Mouse (Mus musculus): Measurements from ENCODE around the gene Slc43a3. TPM values are rescaled to one million over a fixed set of nuclear protein-coding genes. Genes with fewer than 3 reads are reported as not detected.

The Slc43a3 gene
- polyA plus RNA-seq, 1 experiment: 45.3 TPM

- no peak within 1 kb of the TSS for H3K4me3 ChIP-seq (ENCODE audit: extremely low read depth, insufficient read depth, insufficient read length)
- H3K4me1 ChIP-seq (ENCODE audit: control insufficient read depth, insufficient read depth, insufficient read length): peaks cover 3% of the 10 kb centered on the region; the same call in 1 of the 2 replicates
- no peak within 1 kb of the TSS for H3K27ac ChIP-seq (ENCODE audit: insufficient read depth, low read length)
- no peaks in the 10 kb centered on the region for H3K36me3 ChIP-seq (ENCODE audit: control insufficient read depth, insufficient read depth, low read length)
- TF ChIP-seq POLR2A (IDR thresholded peaks at IDR 0.05; ENCODE audit: low read depth, low read length) (no peak), CTCF (IDR thresholded peaks at IDR 0.05; ENCODE audit: extremely low read depth, insufficient read depth, insufficient read length, insufficient replicate concordance) (no peak)
- no peaks in the 10 kb centered on the region for H3K27me3 ChIP-seq (ENCODE audit: control insufficient read depth, insufficient read depth, low read length)
- DNase-seq (ENCODE audit: low read depth in 1 of 2, low spot score in 2 of 2): no peak
- WGBS: 69% methylated on average over 1 of the region's 1 CpGs
These were observed 43.8 kb downstream of the Slc43a3 start, which contains the start of gene Prg2 for GRCm38 (mm10) chr2:84980188-84980587. Prg2 (plus strand) TSS chr2:84980461.

- Histone ChIP-seq H3K4me1 (ENCODE audit: control insufficient read depth, insufficient read depth, insufficient read length) (no peaks in the 10 kb centered on the region; the same call in 1 of the 2 replicates), H3K27ac (ENCODE audit: insufficient read depth, low read length) (no peak within 1 kb of the TSS), H3K4me3 (ENCODE audit: extremely low read depth, insufficient read depth, insufficient read length) (no peak within 1 kb of the TSS), H3K36me3 (ENCODE audit: control insufficient read depth, insufficient read depth, low read length) (no peaks in the 10 kb centered on the region), H3K27me3 (ENCODE audit: control insufficient read depth, insufficient read depth, low read length) (no peaks in the 10 kb centered on the region)
- 7% methylated on average over 1 of the region's 1 CpGs for WGBS
- no peak for DNase-seq (ENCODE audit: low read depth in 1 of 2, low spot score in 2 of 2)
- TF ChIP-seq POLR2A (IDR thresholded peaks at IDR 0.05; ENCODE audit: low read depth, low read length) (no peak), CTCF (IDR thresholded peaks at IDR 0.05; ENCODE audit: extremely low read depth, insufficient read depth, insufficient read length, insufficient replicate concordance) (no peak)
These were observed 51.6 kb downstream of the Slc43a3 start, which contains the start of gene Prg3 for GRCm38 (mm10) chr2:84987930-84988329. Prg3 (plus strand) TSS chr2:84988215.

- WGBS: 86% methylated on average over 2 of the region's 2 CpGs
- H3K4me3 ChIP-seq (ENCODE audit: extremely low read depth, insufficient read depth, insufficient read length): no peak overlapping the region
- H3K27ac ChIP-seq (ENCODE audit: insufficient read depth, low read length): no peak overlapping the region
- H3K27me3 ChIP-seq (ENCODE audit: control insufficient read depth, insufficient read depth, low read length): no peaks in the 10 kb centered on the region
- TF ChIP-seq CTCF (IDR thresholded peaks at IDR 0.05; ENCODE audit: extremely low read depth, insufficient read depth, insufficient read length, insufficient replicate concordance): no peak
- TF ChIP-seq POLR2A (IDR thresholded peaks at IDR 0.05; ENCODE audit: low read depth, low read length): no peak
- no peak for DNase-seq (ENCODE audit: low read depth in 1 of 2, low spot score in 2 of 2)
- H3K4me1 ChIP-seq (ENCODE audit: control insufficient read depth, insufficient read depth, insufficient read length): no peaks in the 10 kb centered on the region
- H3K36me3 ChIP-seq (ENCODE audit: control insufficient read depth, insufficient read depth, low read length): no peaks in the 10 kb centered on the region
These were observed 60.0 kb downstream of the Slc43a3 start for GRCm38 (mm10) chr2:84996376-84996775.

GRCm38 (mm10) chr2:84999486-85000181, 63.3 kb downstream of the Slc43a3 start:
- no peak overlapping the region for H3K27ac ChIP-seq (ENCODE audit: insufficient read depth, low read length)
- no peak for DNase-seq (ENCODE audit: low read depth in 1 of 2, low spot score in 2 of 2)
- H3K4me1 ChIP-seq (ENCODE audit: control insufficient read depth, insufficient read depth, insufficient read length): no peaks in the 10 kb centered on the region
- H3K27me3 ChIP-seq (ENCODE audit: control insufficient read depth, insufficient read depth, low read length): no peaks in the 10 kb centered on the region
- no peak overlapping the region for H3K4me3 ChIP-seq (ENCODE audit: extremely low read depth, insufficient read depth, insufficient read length)
- 77% methylated on average over 3 of the region's 3 CpGs for WGBS
- TF ChIP-seq CTCF (IDR thresholded peaks at IDR 0.05; ENCODE audit: extremely low read depth, insufficient read depth, insufficient read length, insufficient replicate concordance) (no peak), POLR2A (IDR thresholded peaks at IDR 0.05; ENCODE audit: low read depth, low read length) (no peak)
- no peaks in the 10 kb centered on the region for H3K36me3 ChIP-seq (ENCODE audit: control insufficient read depth, insufficient read depth, low read length)

GRCm38 (mm10) chr2:85001497-85001896, 65.1 kb downstream of the Slc43a3 start:
- no peak for DNase-seq (ENCODE audit: low read depth in 1 of 2, low spot score in 2 of 2)
- Histone ChIP-seq H3K27ac (ENCODE audit: insufficient read depth, low read length) (no peak overlapping the region), H3K4me1 (ENCODE audit: control insufficient read depth, insufficient read depth, insufficient read length) (no peaks in the 10 kb centered on the region), H3K36me3 (ENCODE audit: control insufficient read depth, insufficient read depth, low read length) (no peaks in the 10 kb centered on the region), H3K27me3 (ENCODE audit: control insufficient read depth, insufficient read depth, low read length) (no peaks in the 10 kb centered on the region), H3K4me3 (ENCODE audit: extremely low read depth, insufficient read depth, insufficient read length) (no peak overlapping the region)
- TF ChIP-seq POLR2A (IDR thresholded peaks at IDR 0.05; ENCODE audit: low read depth, low read length): no peak
- no peak for TF ChIP-seq CTCF (IDR thresholded peaks at IDR 0.05; ENCODE audit: extremely low read depth, insufficient read depth, insufficient read length, insufficient replicate concordance)
- 82% methylated on average over 13 of the region's 13 CpGs for WGBS

- no peak for DNase-seq (ENCODE audit: low read depth in 1 of 2, low spot score in 2 of 2)
- no peaks in the 10 kb centered on the region for H3K27me3 ChIP-seq (ENCODE audit: control insufficient read depth, insufficient read depth, low read length)
- H3K4me1 ChIP-seq (ENCODE audit: control insufficient read depth, insufficient read depth, insufficient read length): no peaks in the 10 kb centered on the region
- no peaks in the 10 kb centered on the region for H3K36me3 ChIP-seq (ENCODE audit: control insufficient read depth, insufficient read depth, low read length)
- no peak overlapping the region for H3K27ac ChIP-seq (ENCODE audit: insufficient read depth, low read length)
- 93% methylated on average over 8 of the region's 8 CpGs for WGBS
- TF ChIP-seq POLR2A (IDR thresholded peaks at IDR 0.05; ENCODE audit: low read depth, low read length): no peak
- no peak for TF ChIP-seq CTCF (IDR thresholded peaks at IDR 0.05; ENCODE audit: extremely low read depth, insufficient read depth, insufficient read length, insufficient replicate concordance)
- no peak overlapping the region for H3K4me3 ChIP-seq (ENCODE audit: extremely low read depth, insufficient read depth, insufficient read length)
These were observed 66.2 kb downstream of the Slc43a3 start for GRCm38 (mm10) chr2:85002575-85002974.

GRCm38 (mm10) chr2:85004341-85004740, 68.0 kb downstream of the Slc43a3 start:
- Histone ChIP-seq H3K4me1 (ENCODE audit: control insufficient read depth, insufficient read depth, insufficient read length) (no peaks in the 10 kb centered on the region), H3K36me3 (ENCODE audit: control insufficient read depth, insufficient read depth, low read length) (no peaks in the 10 kb centered on the region), H3K27me3 (ENCODE audit: control insufficient read depth, insufficient read depth, low read length) (no peaks in the 10 kb centered on the region), H3K4me3 (ENCODE audit: extremely low read depth, insufficient read depth, insufficient read length) (no peak overlapping the region), H3K27ac (ENCODE audit: insufficient read depth, low read length) (no peak overlapping the region)
- no peak for DNase-seq (ENCODE audit: low read depth in 1 of 2, low spot score in 2 of 2)
- TF ChIP-seq CTCF (IDR thresholded peaks at IDR 0.05; ENCODE audit: extremely low read depth, insufficient read depth, insufficient read length, insufficient replicate concordance): no peak
- TF ChIP-seq POLR2A (IDR thresholded peaks at IDR 0.05; ENCODE audit: low read depth, low read length): no peak
- 90% methylated on average over 4 of the region's 4 CpGs for WGBS

Data from spleen, adult 2 months (tissue).